Mouse (Mus musculus): ENCODE results near the gene Sft2d2.
A peak's percentile ranks its signal among the peaks of the same experiment; 100 is the strongest.

Gene Sft2d2

DNA sequence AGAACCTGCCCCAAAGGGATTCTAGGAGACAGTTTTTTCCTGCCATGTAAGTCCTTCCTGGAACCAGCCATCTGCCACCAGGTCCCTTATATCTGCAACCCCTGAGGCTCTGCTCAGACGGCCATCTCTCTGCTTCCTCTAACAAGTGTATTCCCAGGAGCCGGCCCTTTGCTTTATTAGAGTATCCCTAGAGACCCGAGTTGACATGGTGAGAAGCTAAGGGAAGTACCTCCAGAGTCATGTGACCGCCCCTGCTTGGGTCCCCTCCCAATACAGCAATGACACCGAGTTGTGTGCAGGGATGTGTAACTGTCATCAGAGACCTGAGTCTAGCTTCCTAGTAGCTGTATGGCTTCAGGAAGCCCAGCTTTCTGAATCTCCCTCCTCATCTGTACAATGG, 61.0 kb downstream of the Sft2d2 start:
- DNase-seq (ENCODE audit: low read depth, low spot score) = no peak

DNA sequence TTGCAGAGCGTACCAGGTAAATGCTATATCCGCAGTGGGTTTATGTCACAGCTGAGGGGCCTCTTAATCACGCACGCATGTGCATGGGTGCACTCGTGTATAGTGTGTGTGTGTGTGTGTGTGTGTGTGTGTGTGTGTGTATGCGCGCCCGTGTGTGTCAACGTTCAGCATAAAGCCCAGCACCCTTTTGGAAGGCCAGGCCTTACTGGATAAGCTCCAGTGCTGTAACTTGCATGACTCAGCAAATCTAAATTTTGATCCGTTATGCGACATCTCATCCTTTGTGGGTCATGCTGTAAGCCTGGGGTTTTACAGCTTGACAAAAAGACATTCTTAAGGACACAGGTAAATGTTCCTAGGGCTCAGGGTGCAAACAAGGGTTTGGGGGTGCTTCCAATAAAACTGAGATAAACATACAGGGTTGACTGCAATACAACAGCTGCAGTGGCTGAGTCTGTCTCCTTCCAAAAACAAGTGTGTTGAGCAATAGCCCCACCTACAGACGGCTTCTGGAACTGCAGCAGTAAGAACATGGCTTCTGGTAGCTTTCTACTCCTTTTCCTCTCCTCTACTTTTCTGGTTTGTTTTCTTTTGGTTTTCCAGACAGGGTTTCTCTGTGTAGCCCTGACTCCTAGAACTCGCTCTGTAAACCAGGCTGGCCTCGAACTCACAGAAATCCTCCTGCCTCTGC, 61.9 kb downstream of the Sft2d2 start:
- peak; percentile 59 for DNase-seq (ENCODE audit: low read depth, low spot score)

DNA sequence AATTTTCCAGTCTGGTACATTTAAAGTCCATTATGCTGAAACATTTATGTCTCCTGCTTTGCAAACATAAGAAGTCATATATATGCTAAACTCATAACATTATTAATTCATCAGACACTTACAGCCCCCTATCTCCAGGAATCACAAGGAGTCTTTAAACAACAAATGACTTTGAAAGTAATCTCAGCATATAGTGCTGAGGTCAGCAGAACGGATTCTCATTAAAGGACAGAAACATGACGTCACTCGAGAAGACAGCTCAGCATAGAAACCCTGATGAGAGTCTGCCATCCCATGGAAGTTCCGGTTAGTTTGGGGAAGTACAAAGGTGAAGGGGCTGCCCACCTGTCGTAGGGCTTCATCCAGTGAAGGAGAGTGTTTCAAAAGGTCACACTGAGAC, 64.7 kb downstream of the Sft2d2 start:
- no peak for DNase-seq (ENCODE audit: low read depth, low spot score)
